Mouse (Mus musculus) forebrain, embryonic 12.5 days (tissue): ENCODE data around the gene Ssh2. TPM values are rescaled to one million over a fixed set of nuclear protein-coding genes. Genes with fewer than 3 reads are reported as not detected.
A peak's percentile ranks its signal among the peaks of the same experiment; 100 is the strongest.

ENCODE experiments used
- ATAC-seq: fragments of 200-750 bp; cut with Nextera tagmentation; 2 replicates; pipeline ENCODE4 v1.8.0; 2017; ENCODE audit warnings: moderate TSS enrichment; ENCODE audit not compliant: low FRiP score
- H3K27ac ChIP-seq: fragments of 300-500 bp; sonication (generic); 2 replicates; pipeline ENCODE4 v1.5.1; 2016; ENCODE audit warnings: mild to moderate bottlenecking
- H3K27me3 ChIP-seq: fragments of 300-500 bp; sonication (generic); 2 replicates; pipeline ENCODE4 v1.6.1; 2016; ENCODE audit warnings: mild to moderate bottlenecking
- H3K36me3 ChIP-seq: fragments of 300-500 bp; sonication (generic); replicated peaks from 2 replicates; pipeline ENCODE4 v1.6.1; 2016; ENCODE audit warnings: mild to moderate bottlenecking
- H3K4me1 ChIP-seq: fragments of 300-500 bp; sonication (generic); 2 replicates; pipeline ENCODE4 v1.6.1; 2016
- H3K4me2 ChIP-seq: fragments of 300-500 bp; sonication (generic); 2 replicates; pipeline ENCODE4 v1.6.1; 2016; ENCODE audit warnings: mild to moderate bottlenecking, moderate library complexity
- H3K4me3 ChIP-seq: fragments of 300-500 bp; sonication (generic); replicated peaks from 2 replicates; pipeline ENCODE4 v1.5.1; 2016; ENCODE audit warnings: mild to moderate bottlenecking
- H3K9ac ChIP-seq: fragments of 300-500 bp; sonication (generic); 2 replicates; pipeline ENCODE4 v1.6.1; 2016; ENCODE audit warnings: mild to moderate bottlenecking
- H3K9me3 ChIP-seq: fragments of 300-500 bp; sonication (generic); 2 replicates; pipeline ENCODE4 v1.6.1; 2016
- WGBS: fragments of 180-500 bp; shearing (Covaris S2); methylation state at CpG from one replicate; pipeline ENCODE4 v1.1.7; 2016; 5-methylcytosine and 5-hydroxymethylcytosine counted together
- polyA plus RNA-seq: library from polyadenylated mRNA; unstranded; fragments of >200 nt; fragmentation: Nextera tagmentation; extraction: Ambion mirVana; gene quantifications from 2 replicates; pipeline ENCODE4 v1.2.1, GENCODE M21; 2016

Gene Ssh2
- polyA plus RNA-seq, 1 experiment from 2014 or later: 19.4 TPM

GRCm38 (mm10) chr11:77476895-77477294, 260.8 kb downstream of the Ssh2 start:
- no peak overlapping the region for H3K9ac ChIP-seq
- H3K27ac ChIP-seq: no peak overlapping the region
- WGBS: 90% methylated on average over 6 of the region's 6 CpGs
- H3K9me3 ChIP-seq: no peaks in the 10 kb centered on the region
- H3K4me1 ChIP-seq: peaks cover 8% of the 10 kb centered on the region; the same call in 1 of the 2 replicates
- H3K4me2 ChIP-seq: no peak overlapping the region
- peaks cover 38% of the 10 kb centered on the region for H3K36me3 ChIP-seq
- ATAC-seq: no peak
- no peaks in the 10 kb centered on the region for H3K27me3 ChIP-seq
- H3K4me3 ChIP-seq: no peak overlapping the region

GRCm38 (mm10) chr11:77483043-77483442, 267.0 kb downstream of the Ssh2 start:
- no peak overlapping the region for H3K4me3 ChIP-seq
- ATAC-seq: no peak
- H3K9me3 ChIP-seq: no peaks in the 10 kb centered on the region
- no peak overlapping the region for H3K4me2 ChIP-seq
- H3K4me1 ChIP-seq: peaks cover 55% of the 10 kb centered on the region
- H3K27ac ChIP-seq: no peak overlapping the region
- no peak overlapping the region for H3K9ac ChIP-seq
- WGBS: 70% methylated on average over 3 of the region's 3 CpGs
- H3K27me3 ChIP-seq: no peaks in the 10 kb centered on the region
- H3K36me3 ChIP-seq: peaks cover 3% of the 10 kb centered on the region; the same call in 1 of the 2 replicates

- ATAC-seq: no peak
- 84% methylated on average over 11 of the region's 11 CpGs for WGBS
- H3K27ac ChIP-seq: no peak overlapping the region
- H3K36me3 ChIP-seq: peaks cover 3% of the 10 kb centered on the region; the same call in 1 of the 2 replicates
- no peaks in the 10 kb centered on the region for H3K9me3 ChIP-seq
- H3K4me1 ChIP-seq: peaks cover 62% of the 10 kb centered on the region
- no peak overlapping the region for H3K4me2 ChIP-seq
- no peaks in the 10 kb centered on the region for H3K27me3 ChIP-seq
- no peak overlapping the region for H3K9ac ChIP-seq
- no peak overlapping the region for H3K4me3 ChIP-seq
Observed at GRCm38 (mm10) chr11:77483510-77484255, 267.6 kb downstream of the Ssh2 start.

GRCm38 (mm10) chr11:77485229-77485628, 269.1 kb downstream of the Ssh2 start:
- no peak; the same call in 1 of the 2 replicates for ATAC-seq
- Histone ChIP-seq H3K4me1 (peaks cover 67% of the 10 kb centered on the region), H3K4me2 (peak overlapping the region; percentile 81), H3K9ac (no peak overlapping the region; the same call in 1 of the 2 replicates), H3K9me3 (no peaks in the 10 kb centered on the region), H3K27me3 (no peaks in the 10 kb centered on the region), H3K4me3 (0 out of 2 replicates have a peak overlapping the region, but pooled peaks have one; percentile 1), H3K27ac (peak overlapping the region; percentile 57), H3K36me3 (peaks cover 3% of the 10 kb centered on the region; the same call in 1 of the 2 replicates)
- 35% methylated on average over 6 of the region's 6 CpGs for WGBS

GRCm38 (mm10) chr11:77486798-77487197, 270.7 kb downstream of the Ssh2 start:
- peak overlapping the region; percentile 0; the same call in 1 of the 2 replicates for H3K4me3 ChIP-seq
- WGBS: 56% methylated on average over 5 of the region's 5 CpGs
- peaks cover 76% of the 10 kb centered on the region for H3K4me1 ChIP-seq
- peaks cover 3% of the 10 kb centered on the region; the same call in 1 of the 2 replicates for H3K36me3 ChIP-seq
- no peaks in the 10 kb centered on the region for H3K27me3 ChIP-seq
- H3K27ac ChIP-seq: peak overlapping the region; percentile 57
- peak overlapping the region; percentile 81 for H3K4me2 ChIP-seq
- H3K9ac ChIP-seq: peak overlapping the region; percentile 30; the same call in 1 of the 2 replicates
- H3K9me3 ChIP-seq: no peaks in the 10 kb centered on the region
- ATAC-seq: no peak

- H3K4me1 ChIP-seq: peaks cover 75% of the 10 kb centered on the region
- peak overlapping the region; percentile 90 for H3K4me3 ChIP-seq
- no peaks in the 10 kb centered on the region for H3K27me3 ChIP-seq
- H3K9ac ChIP-seq: peak overlapping the region; percentile 94
- ATAC-seq: no peak
- H3K4me2 ChIP-seq: peak overlapping the region; percentile 81
- H3K9me3 ChIP-seq: no peaks in the 10 kb centered on the region
- WGBS: 2% methylated on average over 55 of the region's 55 CpGs
- no peaks in the 10 kb centered on the region for H3K36me3 ChIP-seq
- H3K27ac ChIP-seq: peak overlapping the region; percentile 91
Observed at GRCm38 (mm10) chr11:77488771-77489581, 272.9 kb downstream of the Ssh2 start.

GRCm38 (mm10) chr11:77489591-77490235, 273.6 kb downstream of the Ssh2 start, which contains the start of gene Ankrd13b:
TSS of gene Ankrd13b (minus strand) at chr11:77489678.
- under 1% methylated on average over 53 of the region's 87 CpGs for WGBS
- peak within 1 kb of the TSS; percentile 90 for H3K4me3 ChIP-seq
- H3K4me2 ChIP-seq: peak within 1 kb of the TSS; percentile 81
- H3K27me3 ChIP-seq: no peaks in the 10 kb centered on the region
- no peaks in the 10 kb centered on the region for H3K9me3 ChIP-seq
- peak within 1 kb of the TSS; percentile 94 for H3K9ac ChIP-seq
- peaks cover 81% of the 10 kb centered on the region for H3K4me1 ChIP-seq
- H3K27ac ChIP-seq: peak within 1 kb of the TSS; percentile 91
- peak; percentile 63 for ATAC-seq
- H3K36me3 ChIP-seq: no peaks in the 10 kb centered on the region

- H3K36me3 ChIP-seq: no peaks in the 10 kb centered on the region
- ATAC-seq: no peak
- 70% methylated on average over 6 of the region's 6 CpGs for WGBS
- H3K27ac ChIP-seq: peak overlapping the region; percentile 86; the same call in 1 of the 2 replicates
- peak overlapping the region; percentile 81 for H3K4me2 ChIP-seq
- no peaks in the 10 kb centered on the region for H3K9me3 ChIP-seq
- no peaks in the 10 kb centered on the region for H3K27me3 ChIP-seq
- H3K4me3 ChIP-seq: peak overlapping the region; percentile 95
- H3K4me1 ChIP-seq: peaks cover 81% of the 10 kb centered on the region
- H3K9ac ChIP-seq: no peak overlapping the region; the same call in 1 of the 2 replicates
Observed at GRCm38 (mm10) chr11:77490451-77490850, 274.4 kb downstream of the Ssh2 start.

- Histone ChIP-seq H3K4me1 (peaks cover 78% of the 10 kb centered on the region), H3K27me3 (no peaks in the 10 kb centered on the region), H3K36me3 (no peaks in the 10 kb centered on the region), H3K9ac (peak overlapping the region; percentile 96; the same call in 1 of the 2 replicates), H3K9me3 (no peaks in the 10 kb centered on the region), H3K27ac (peak overlapping the region; percentile 86), H3K4me3 (peak overlapping the region; percentile 95), H3K4me2 (peak overlapping the region; percentile 77)
- peak; percentile 80 for ATAC-seq
- under 1% methylated on average over 13 of the region's 13 CpGs for WGBS
Observed at GRCm38 (mm10) chr11:77491123-77491501, 275.0 kb downstream of the Ssh2 start.

- Histone ChIP-seq H3K36me3 (no peaks in the 10 kb centered on the region), H3K27ac (peak overlapping the region; percentile 86), H3K27me3 (no peaks in the 10 kb centered on the region), H3K4me2 (peak overlapping the region; percentile 77), H3K4me3 (peak overlapping the region; percentile 95), H3K9ac (peak overlapping the region; percentile 96), H3K9me3 (no peaks in the 10 kb centered on the region), H3K4me1 (peaks cover 72% of the 10 kb centered on the region)
- WGBS: under 1% methylated on average over 23 of the region's 23 CpGs
- ATAC-seq: peak; percentile 59
Observed at GRCm38 (mm10) chr11:77491502-77492291, 275.6 kb downstream of the Ssh2 start.

- H3K36me3 ChIP-seq: no peaks in the 10 kb centered on the region
- peak overlapping the region; percentile 77 for H3K4me2 ChIP-seq
- H3K9me3 ChIP-seq: no peaks in the 10 kb centered on the region
- whole genome bisulfite sequencing: under 1% methylated on average over 18 of the region's 18 CpGs
- peak overlapping the region; percentile 86 for H3K27ac ChIP-seq
- ATAC-seq: no peak
- peak overlapping the region; percentile 96 for H3K9ac ChIP-seq
- peak overlapping the region; percentile 95 for H3K4me3 ChIP-seq
- peaks cover 72% of the 10 kb centered on the region for H3K4me1 ChIP-seq
- H3K27me3 ChIP-seq: no peaks in the 10 kb centered on the region
Observed at GRCm38 (mm10) chr11:77492311-77492871, 276.3 kb downstream of the Ssh2 start.
